Mouse (Mus musculus) left cerebral cortex, adult 9 months (tissue): ENCODE data around the gene Sirpb1b.
"Not testable (repeated sequence)": the region's sequence is repeated elsewhere in the genome, so short reads cannot be mapped to it uniquely, and the experiment has no call there.

Source experiments
- DNase-seq, 2 experiments: peaks; one replicate each; pipeline ENCODE4 v3.0.0; 2022; ENCODE audit warnings: low spot score in 2 of 2

The Sirpb1b gene

GRCm38 (mm10) chr3:15574887-15575286 lies at the start of gene Sirpb1b:
TSS of gene Sirpb1b (minus strand) at chr3:15575065.
- DNase-seq = not testable (repeated sequence)

- DNase-seq = not testable (repeated sequence)
Measured at GRCm38 (mm10) chr3:15590377-15591117, 15.7 kb upstream of the Sirpb1b start.

DNA sequence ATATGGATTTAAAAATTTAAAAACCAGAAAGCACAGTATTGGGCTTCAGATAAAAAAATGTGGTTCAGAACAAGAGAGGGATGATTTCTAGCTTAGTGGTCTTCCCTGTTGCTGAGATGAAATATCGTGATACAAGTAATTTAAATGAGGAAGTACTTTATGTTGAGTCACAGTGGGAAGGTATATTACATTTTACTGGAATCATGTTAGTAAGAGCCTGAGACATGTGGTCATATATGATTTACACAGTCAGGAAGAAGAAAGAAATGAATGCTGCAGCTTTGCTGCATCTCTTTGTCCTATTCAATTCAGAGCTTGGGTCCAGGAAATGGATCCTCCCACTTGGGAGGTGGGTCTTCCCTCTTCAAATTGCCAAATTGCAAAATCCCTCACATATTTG lies 11.8 kb upstream of the Sirpb1b start:
- not testable (repeated sequence) for DNase-seq

DNA sequence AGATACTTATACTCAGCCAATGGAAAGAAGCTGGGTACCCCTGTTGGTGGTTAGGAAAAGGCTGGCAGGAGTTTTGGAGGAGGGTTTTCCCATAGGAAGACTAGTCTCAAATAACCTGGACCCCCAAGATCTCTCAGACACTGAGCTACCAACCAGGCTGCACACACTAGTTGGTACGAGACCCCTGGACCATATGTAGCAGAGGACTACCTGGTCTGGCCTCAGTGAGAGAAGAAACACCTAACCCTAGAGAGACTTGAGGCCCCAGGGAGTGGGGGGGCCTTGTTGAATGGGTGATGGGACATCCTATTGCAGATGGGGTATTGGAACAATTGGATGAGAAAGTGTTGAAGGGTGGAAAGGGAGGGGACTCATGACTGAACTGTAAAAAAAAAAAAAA lies 8.6 kb upstream of the Sirpb1b start:
- DNase-seq = no peak

GRCm38 (mm10) chr3:15582948-15583347 lies 8.1 kb upstream of the Sirpb1b start:
- DNase-seq = not testable (repeated sequence)

- not testable (repeated sequence) for DNase-seq
Measured at GRCm38 (mm10) chr3:15576466-15576865, 1.6 kb upstream of the Sirpb1b start.

GRCm38 (mm10) chr3:15528589-15528988 lies 46.3 kb downstream of the Sirpb1b start:
- DNase-seq = no peak

- not testable (repeated sequence) for DNase-seq
Measured at GRCm38 (mm10) chr3:15513608-15514007, 61.3 kb downstream of the Sirpb1b start.

GRCm38 (mm10) chr3:15507792-15508321 lies 67.0 kb downstream of the Sirpb1b start:
- not testable (repeated sequence) for DNase-seq

DNA sequence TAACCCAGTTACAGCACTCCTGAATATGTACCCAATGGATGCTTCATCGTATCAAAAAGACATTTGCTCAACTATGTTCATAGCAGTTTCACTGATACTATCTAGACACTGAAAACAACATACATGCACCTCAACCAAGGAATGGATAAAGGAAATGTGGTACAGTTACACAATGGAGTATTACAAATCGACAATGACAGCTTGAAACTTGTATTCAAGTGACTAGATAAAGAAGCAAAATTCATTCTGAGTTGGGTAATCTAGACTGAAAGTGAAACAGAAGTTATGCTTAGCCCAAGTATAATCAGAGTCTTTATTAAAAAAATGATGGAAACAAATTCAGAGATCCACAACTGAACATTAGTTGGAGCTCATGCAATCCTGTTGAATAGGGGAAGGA lies 100.0 kb downstream of the Sirpb1b start:
- not testable (repeated sequence) for DNase-seq

DNA sequence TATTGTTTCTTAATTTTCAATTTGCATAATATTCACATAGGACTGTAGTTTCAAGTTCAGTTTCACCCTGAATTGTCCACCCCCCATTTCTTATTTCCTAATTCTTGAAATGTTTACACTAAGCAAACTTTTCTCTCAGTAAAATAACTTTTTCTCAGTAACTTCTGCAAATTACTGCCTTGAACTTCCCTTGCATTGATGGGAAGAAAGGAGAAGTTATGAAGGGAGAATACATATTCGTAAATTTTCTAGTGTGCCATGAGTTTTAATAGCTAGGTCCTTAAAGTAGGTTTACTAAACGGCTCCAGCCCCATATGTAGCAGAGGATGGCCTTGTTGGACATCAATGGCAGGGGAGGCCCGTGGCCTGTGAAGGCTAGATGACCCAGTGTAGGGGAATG lies 104.7 kb downstream of the Sirpb1b start:
- not testable (repeated sequence) for DNase-seq
